Mouse (Mus musculus) embryo, embryonic 10.5 days (tissue): ENCODE measurements around the gene Daam1.

Source experiments
- DNase-seq: peaks from one replicate; pipeline ENCODE4 v3.0.0-alpha.2; 2015; ENCODE audit warnings: low spot score

Gene Daam1

DNA sequence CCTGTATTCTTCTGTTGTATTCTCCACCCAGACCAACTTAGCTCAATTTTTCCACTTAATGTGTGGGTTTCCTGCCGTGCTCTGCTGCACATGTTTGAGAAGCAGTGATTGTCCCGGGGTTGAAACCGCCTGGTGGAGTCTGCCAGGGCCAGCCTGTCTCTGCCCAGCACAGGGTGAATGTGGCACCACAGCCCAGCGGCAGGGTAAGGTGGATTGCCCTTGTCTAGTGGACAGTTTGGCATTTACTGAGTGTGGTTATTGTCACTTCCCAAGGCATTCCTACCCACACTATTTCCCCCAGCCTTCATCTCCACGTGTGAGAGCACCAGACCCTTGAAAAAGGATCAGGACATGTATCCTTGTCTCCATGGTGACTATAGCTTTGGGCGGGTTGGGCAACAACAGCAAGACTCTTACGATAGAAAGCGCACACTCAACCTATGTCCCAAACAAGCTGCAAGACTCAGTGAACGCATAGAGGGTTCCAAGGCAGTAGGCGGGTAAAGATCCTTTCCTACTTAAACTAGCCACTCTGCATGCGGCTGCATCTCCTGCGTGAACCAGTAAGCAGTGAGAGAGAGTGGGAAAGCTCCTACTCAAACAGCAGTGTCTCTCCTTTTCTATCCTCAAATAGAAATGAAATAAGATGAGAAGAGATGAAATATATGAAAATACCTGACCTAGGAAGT, 139.2 kb downstream of the Daam1 start:
- no peak for DNase-seq

DNA sequence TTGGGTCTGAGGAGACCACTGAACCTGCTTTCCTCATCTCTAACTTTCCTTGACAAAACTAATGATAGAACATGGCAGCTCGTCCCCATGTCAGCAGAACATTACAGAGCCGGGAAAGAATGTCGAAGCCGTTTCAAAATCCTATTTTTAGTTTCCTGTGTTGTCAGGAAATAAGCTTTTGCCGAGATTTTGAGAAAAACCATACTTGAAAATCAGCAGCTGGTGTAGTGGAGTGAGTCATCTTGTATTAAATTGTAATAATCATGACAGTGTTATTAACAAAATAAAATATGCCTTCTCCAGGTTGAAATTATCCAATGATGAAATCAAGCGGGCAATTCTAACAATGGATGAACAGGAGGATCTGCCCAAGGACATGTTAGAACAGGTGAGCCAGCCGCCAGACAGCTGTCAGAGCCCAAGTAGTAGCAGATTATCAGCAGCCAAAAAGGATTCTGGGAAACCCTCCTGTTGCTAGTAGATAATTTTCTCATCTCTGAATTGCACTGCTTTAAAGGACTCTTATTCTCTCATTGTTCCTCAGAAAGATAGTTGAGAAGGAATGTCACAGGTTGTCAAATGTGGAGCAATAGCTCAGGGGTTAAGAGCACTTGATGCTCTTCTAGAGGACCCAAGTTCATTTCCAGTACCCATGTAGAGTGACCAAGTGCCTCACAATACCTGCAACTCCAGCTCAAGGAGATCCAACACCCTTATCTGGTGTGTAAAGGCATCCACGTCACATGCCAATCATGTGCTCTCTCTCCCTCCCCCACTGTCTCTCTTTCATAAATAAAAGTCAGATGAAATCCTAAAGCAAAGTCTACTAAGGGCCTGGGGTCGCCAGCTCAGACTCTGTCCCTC, 140.1 kb downstream of the Daam1 start:
- DNase-seq, result no peak

DNA sequence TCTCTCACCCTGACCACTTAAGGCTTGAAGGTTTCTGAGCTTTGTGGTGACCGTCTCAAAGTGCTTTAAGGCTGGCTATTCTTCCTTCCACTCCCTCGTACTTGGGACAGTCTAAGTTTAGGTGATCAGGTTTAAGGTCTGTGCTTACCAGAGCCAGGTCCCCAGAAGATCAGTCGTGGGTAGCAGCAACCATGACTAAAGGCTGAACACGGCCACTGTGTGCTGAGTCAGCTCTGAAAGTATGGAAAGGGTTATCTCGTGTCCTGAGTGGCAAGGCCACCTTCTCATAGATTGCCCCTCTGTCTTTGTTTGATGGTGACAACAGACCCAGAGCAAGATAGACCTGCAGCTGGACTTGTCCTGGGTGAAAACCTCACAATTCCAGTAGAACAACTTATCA, 141.2 kb downstream of the Daam1 start:
- DNase-seq, result no peak

DNA sequence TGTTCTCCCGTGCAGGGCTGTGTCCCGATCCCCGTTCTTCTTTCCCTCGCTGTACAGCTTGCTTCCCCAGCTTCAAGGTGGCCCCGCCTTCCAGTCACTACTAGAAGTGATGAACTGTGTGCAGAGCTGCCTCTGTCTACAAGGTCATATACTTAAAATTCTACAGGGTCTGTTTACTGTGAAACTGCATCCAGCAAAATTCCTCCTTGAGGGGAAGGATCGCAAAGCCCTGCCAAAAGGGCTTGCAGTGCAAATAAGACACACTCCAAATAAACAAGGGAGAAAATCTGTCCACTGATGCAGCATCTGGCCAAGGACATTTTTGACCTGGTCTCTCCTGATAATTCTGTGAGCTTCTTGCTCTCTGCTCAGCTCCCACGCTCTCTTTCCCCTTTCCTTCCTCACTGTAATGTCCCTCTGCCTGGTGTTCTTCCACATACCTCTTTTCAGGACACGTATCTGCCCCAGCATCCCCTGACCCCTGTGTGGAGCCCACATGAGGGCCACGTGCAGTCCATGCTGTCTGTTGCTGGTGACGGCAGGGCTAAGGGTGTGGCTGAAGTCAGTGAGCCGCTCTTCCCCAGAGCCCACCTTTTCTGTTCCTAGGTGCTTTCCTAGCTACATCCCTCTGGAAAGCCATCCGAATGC, 141.9 kb downstream of the Daam1 start:
- DNase-seq, result no peak

DNA sequence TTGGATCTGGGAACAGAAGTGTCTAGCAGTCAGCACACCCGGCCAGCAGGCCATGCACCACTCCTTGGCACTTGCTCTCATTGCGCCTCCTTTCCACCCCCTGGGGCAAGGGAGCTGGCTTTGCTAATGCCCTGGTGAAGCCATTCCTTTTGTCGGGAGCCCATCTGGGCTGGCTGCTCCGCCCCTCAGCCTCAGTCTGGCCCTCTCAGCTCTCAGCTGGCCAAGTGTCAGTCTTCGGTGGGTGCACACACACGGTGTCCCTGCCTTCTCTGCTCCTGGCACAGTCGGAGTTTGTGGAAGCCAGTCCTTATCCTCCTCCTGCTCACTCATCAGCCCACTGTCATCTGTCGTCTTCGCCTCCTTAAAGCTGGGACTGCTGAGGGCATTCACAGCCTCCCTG, 142.7 kb downstream of the Daam1 start:
- DNase-seq, result no peak

DNA sequence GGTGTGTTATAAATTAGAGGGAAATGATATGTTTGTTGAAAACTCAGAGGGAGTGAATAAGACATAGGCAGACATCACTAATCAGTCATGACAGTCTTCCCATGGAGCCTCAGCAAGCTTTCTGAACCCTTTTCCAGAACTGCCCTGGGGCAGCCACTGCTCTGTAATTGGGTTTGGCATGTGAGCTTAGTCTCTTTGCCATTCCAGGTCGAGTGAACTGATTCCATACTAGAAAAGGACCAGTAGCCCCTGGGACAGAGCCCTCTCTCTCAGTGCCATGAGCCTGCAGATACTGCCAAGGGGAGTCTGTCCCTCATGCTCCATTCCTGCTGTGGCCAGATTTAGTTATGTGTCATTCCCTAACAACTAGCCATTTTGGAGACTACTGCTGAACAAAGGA, 144.7 kb downstream of the Daam1 start:
- DNase-seq, result no peak

DNA sequence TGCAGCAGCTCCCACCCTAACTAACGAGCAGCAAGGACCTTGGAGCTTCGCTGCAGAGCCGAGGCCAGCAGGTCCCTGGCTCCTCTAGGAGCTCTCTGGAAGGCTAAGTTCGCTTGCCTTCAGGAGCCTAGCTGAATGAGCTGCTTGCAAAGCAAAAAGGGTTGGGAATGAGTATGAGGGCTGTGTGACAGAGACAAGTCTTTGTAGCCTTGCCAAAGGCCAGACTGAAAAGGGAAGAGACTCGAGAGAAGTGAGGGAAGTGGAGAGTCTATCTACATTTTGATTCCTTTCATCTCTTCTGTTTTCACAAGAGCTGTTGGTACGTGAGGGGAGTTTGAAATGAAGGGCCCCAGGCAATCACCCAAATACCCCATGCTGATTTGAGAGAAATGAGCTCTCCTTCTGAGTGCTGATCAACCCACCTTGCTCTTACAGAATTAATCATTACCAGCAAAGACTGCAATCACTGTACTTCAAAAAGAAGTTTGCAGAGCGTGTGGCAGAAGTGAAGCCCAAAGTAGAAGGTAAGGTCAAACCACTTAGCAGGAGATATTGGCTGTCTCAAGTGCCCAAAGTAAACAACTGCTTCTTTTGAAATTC, 145.6 kb downstream of the Daam1 start:
- DNase-seq, result no peak

DNA sequence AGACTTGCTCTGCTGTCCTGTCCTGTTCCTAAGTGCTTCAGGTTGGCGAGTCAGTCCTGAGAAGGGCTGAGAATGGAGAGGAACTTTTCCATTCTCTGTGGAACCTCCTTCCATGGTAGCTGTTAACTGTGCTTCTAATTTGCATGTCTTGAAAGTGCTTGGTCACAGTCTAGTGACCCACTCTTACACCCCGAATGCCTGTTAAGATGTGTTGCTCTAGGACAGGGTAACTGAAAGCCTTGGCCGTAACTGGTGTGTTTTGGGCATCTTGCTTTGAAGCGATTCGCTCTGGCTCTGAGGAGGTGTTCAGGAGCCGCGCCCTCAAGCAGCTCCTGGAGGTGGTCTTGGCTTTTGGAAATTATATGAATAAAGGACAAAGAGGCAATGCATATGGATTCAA, 146.5 kb downstream of the Daam1 start:
- DNase-seq, result no peak

DNA sequence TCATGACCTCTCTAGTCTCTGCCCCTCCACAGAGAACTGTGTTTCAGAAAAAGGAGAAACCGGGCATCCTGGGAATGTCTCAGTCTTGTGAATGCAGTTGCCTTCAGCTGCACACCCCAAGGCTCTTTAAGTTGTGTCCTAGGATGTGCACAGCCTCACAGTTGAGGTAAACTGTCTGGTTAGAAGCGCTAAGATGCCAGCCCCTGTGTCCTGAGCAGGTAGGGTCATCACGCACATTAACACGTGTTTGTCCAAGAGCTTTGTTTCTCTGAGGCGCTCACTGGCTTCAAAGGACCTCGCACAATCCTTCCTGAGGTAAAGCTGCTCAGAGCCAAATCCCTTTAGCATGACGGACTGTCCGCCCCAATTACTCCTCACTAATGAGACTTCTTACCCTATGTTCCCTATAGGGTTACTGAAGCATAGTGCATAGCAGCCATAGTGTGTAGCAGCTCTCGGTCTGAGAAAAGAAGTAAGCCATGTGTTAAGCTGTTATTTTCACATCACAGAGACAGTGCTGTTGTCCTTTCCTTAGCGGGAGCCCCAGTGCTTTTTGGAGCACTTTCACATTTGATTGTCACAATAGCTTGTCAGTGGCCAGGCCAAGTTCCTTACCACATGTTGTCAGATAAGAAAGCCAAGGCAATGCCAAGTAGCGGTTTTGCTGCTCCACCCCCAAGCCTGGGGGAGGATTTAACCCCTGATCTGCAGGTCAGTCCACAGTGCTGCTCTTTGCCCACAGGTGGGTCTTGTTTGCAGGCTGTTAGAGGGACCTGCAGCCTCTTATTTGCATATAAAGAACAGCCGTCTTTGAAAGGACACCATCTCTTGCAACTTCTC, 147.9 kb downstream of the Daam1 start:
- DNase-seq, result no peak

DNA sequence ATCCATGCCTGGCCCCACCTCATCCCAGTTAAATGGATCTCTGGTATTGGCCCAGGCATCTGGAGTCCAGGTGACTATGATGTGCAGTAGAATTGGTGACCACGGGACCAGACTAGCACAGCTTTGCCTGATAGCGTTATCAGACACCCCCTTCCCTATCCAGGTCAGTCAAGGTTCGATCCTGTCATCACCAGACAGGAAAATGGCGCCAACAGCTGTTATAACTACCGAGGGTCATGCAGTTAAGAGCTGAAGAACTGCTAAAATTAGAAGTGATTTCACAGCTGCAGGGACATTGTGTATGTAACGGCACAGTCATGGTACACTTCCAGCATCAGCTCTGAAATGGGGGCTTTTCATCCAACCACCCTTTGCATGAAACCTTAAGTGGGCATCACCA, 149.3 kb downstream of the Daam1 start:
- DNase-seq, result no peak

DNA sequence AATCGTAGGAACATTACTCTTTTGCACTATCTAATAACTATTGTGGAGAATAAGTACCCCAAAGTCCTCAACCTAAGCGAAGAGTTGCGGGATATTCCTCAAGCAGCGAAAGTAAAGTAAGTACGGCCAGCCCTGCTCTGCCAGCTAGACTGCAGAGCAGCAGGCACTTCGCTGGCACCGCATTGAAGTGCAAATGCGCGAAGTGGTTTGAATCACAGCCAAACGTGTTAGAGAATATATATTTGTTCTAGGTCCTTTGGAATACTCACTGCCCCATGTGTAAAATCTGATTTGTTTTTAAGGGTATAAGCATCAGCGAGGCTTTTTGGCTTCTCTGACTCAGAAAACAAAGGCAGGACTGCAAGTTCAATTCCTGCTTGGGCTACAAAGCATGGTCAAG, 149.9 kb downstream of the Daam1 start:
- DNase-seq, result no peak

DNA sequence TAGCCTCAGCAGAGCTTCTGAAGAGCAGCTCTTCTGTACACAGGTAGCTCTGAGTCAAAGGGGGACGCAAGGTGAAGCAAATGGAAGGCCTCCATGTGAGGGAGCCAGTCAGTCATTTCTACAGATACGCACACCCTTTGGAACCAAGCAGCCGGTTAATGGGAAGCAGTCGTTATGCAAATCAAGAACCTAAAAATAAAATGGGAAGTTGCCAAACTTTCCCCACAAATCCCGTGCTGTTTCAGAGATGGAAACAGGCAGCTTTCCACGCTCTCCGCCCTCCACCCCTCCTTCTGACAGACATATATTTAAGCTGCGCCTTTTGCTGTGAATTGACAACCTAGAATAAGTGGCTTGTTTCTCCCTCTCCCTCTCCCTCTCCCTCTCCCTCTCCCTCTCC, 150.4 kb downstream of the Daam1 start:
- no peak for DNase-seq

DNA sequence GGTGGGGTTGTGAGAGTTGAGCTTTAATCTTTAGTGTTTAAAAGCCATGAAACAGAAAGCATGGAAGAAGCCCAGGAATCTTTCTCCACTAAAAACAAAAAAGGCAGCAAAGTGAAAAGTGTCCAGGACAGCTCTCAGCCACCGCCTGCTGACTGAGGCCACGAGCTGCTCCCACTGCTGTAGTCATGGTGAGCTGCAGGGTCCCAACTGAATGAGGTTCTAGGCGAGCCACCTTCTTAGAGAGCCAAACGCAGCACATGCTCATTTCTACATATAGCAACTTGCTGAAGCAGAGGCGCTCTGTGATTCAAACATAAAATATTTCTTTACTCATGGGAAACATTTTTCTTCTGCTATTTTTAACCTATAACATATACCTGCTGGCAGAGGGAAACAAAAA, 150.9 kb downstream of the Daam1 start:
- DNase-seq, result no peak

DNA sequence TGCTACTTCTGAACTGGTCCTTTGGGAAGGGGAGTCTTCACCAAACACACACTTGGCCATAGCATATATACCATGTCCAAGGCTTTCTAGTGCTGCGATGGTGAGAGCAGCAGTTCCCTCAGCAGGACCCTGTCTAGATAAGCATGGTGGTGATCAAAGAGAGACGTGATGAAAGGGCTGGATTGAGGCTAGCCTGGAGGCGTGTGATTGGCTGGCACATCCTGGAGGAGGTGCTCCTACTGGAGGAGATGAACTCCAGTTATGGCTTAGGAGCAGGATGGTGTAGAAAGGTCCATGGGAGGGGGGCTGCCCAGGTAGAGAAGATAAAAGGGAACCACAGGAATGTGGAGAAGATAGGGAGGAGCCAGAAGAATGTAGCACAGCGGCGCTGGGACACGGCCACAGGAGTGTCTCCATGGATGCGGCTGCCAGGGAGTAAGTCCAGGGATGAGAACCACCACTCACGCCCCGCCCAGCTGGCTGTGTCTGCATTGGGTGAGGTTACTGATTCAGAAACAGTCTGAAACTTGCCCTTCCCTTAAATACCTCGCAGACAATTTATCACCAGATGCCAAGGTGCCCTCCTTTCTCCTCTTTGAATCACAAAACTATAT, 152.3 kb downstream of the Daam1 start:
- DNase-seq, result no peak

DNA sequence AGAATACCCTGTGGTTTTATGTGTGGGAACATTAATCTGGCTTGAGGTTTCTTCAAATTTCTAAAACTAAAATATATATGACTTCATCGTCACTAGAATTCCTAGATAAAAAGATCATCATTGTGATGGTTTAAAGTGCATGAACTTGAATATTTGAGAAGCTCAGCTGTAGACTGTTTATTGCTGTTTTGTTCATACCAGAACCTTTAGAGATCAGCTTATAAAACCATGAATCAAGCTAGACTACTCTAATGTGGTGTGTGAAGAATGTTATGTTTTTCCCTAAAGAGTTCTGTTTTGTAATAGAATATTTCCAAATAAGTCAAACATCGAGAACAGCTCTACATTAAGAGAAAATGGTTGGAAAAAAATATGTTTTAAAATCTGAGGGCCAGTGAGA, 156.3 kb downstream of the Daam1 start:
- DNase-seq, result no peak

DNA sequence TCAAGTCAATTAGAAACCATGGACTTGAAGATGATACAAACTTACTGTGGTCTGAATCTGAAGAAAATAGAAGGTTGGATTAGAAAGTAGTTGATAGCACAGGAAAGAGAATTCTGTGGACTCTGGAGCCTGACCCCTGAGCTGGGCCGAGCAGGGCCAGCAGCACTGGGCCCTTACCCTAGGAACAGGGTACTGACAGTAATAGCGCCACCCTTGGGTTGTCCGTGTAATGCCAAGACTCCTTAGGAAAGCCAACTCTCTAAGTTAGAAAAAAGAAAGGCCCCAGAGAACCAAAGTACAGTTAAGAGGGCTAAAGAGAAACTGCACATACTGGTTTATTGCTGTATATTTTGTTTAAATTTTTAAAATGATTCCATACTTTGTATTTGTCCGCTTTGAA, 157.0 kb downstream of the Daam1 start:
- no peak for DNase-seq

DNA sequence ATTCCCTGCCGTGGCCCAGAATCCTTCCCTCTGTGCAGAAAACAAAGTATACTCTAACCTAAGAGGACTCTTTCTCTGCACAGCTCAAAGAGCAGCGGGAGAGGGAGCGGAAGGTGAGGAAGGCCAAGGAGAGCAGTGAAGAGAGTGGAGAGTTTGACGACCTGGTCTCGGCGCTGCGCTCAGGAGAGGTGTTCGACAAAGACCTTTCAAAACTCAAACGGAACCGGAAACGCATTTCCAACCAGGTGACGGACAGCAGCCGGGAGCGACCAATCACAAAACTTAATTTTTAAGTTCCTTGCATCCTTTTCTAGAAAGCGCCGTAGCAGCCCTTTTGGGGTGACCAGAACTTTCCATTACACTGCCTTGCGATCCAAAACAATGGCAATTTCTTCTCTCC, 158.7 kb downstream of the Daam1 start:
- DNase-seq, result no peak

DNA sequence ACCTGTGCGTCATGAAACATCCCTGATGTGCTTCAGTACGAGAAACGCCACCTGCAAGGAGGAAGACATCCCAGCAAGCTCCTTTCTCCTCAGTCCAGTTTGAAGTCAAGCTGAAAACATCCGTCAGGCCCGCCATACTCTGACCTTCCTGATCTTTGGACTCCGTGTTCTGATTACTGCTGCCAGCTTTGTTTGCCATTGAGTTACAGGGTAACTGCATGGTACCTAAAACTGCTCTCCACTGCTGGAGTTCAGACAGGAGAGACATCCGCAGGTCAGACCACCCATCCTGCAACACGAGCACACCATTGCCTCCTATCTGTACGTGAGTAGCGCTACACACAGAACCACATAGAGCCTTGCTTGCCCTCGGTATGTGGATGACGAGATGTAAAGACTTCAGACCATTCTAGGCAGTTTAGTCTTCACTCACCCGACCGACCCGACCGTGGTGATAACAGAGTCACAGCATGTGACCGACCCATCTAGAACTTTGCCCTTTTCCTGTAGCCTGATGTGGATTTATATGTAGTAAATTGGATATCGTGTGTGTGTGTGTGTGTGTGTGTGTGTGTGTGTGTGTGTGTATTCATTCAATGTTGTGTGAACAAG, 161.8 kb downstream of the Daam1 start:
- DNase-seq, result no peak

DNA sequence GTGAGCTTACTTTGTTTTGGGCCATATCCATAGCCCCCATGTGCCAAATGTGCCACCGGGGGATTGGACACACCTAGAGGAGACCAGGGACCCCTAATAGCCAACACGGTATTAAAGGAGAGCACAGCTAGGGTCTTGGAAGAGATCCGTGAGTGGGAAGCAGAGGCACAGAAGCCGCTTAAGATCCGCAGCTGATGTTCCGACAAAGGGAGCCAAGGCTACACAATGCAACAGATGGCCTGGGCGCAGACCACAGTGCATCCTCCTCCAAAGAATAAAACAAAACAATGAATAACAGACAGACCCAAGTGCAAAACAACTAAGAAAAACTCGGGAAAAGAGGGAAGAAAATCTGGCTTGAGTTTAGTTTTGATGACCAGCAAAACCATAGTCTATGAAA, 165.0 kb downstream of the Daam1 start:
- no peak for DNase-seq

DNA sequence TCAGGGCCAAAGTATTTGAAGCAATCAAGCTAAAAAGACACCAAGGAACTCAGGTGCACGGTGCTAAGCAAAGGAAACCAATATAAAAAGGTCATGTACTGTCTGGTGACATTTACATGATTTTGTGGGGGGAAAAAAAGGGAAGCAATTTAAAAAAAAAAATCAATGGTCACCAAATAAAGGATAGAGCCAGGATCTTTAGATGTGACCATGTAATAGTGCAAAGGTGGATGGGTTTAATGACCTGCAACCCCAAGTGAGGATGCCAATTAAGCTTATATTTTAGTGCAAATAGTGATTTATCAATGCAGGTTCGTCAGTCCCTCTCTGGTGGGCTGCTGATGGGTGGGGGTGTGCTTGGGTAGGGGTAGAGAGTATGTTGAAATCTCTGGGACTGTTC, 166.0 kb downstream of the Daam1 start:
- DNase-seq, result no peak

DNA sequence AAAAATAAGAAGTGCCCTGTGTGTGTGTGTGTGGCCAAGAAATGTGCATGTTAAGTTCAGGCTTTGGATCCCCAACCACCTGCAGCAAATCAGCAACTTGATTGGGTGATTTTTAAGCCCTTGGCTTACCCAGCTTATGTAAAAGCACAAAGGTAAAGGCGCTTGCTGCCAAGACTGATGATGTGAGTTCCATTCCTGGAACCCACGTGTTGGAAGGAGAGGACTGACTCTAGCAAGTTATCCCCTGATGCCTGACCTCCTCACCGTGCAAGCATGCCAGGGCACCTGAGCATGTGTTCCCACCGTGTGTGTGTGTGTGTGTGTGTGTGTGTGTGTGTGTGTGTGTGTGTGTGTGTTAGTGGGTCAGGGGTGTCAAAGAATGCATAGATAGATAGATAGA, 166.5 kb downstream of the Daam1 start:
- no peak for DNase-seq
